Mouse (Mus musculus) heart, embryonic 12.5 days (tissue): ENCODE measurements around the gene Fbxo11. TPM values are rescaled to one million over a fixed set of nuclear protein-coding genes. Genes with fewer than 3 reads are reported as not detected.
"Not testable (repeated sequence)": the region's sequence is repeated elsewhere in the genome, so short reads cannot be mapped to it uniquely, and the experiment has no call there.

Source experiments
- ATAC-seq: fragments of 200-750 bp; cut with Nextera tagmentation; 2 replicates; pipeline ENCODE4 v1.8.0; 2017; ENCODE audit warnings: moderate TSS enrichment, moderate library complexity; ENCODE audit not compliant: insufficient number of reproducible peaks, low FRiP score
- H3K27ac ChIP-seq: fragments of 300-500 bp; sonication (generic); 2 replicates; pipeline ENCODE4 v1.5.1; 2016; ENCODE audit warnings: mild to moderate bottlenecking, moderate library complexity; ENCODE audit not compliant: poor library complexity, severe bottlenecking
- H3K27me3 ChIP-seq: fragments of 300-500 bp; sonication (generic); replicated peaks from 2 replicates; pipeline ENCODE4 v1.6.1; 2016; ENCODE audit warnings: mild to moderate bottlenecking, moderate library complexity
- H3K36me3 ChIP-seq: fragments of 300-500 bp; sonication (generic); 2 replicates; pipeline ENCODE4 v1.6.1; 2016; ENCODE audit warnings: mild to moderate bottlenecking, moderate library complexity
- H3K4me1 ChIP-seq: fragments of 300-500 bp; sonication (generic); replicated peaks from 2 replicates; pipeline ENCODE4 v1.6.1; 2016; ENCODE audit warnings: mild to moderate bottlenecking
- H3K4me2 ChIP-seq: fragments of 300-500 bp; sonication (generic); 2 replicates; pipeline ENCODE4 v1.6.1; 2016; ENCODE audit warnings: mild to moderate bottlenecking, moderate library complexity
- H3K4me3 ChIP-seq: fragments of 300-500 bp; sonication (generic); 2 replicates; pipeline ENCODE4 v1.5.1; 2016; ENCODE audit warnings: mild to moderate bottlenecking
- H3K9ac ChIP-seq: fragments of 300-500 bp; sonication (generic); 2 replicates; pipeline ENCODE4 v1.6.1; 2016; ENCODE audit warnings: mild to moderate bottlenecking, moderate library complexity
- H3K9me3 ChIP-seq: fragments of 300-500 bp; sonication (generic); replicated peaks from 2 replicates; pipeline ENCODE4 v1.6.1; 2016; ENCODE audit warnings: mild to moderate bottlenecking, moderate library complexity
- WGBS: fragments of 180-500 bp; shearing (Covaris S2); methylation state at CpG from one replicate; pipeline ENCODE4 v1.1.7; 2016; 5-methylcytosine and 5-hydroxymethylcytosine counted together
- polyA plus RNA-seq: library from polyadenylated mRNA; unstranded; fragments of >200 nt; fragmentation: Nextera tagmentation; extraction: Ambion mirVana; gene quantifications from 2 replicates; pipeline ENCODE4 v1.2.1, GENCODE M21; 2016

Gene Fbxo11
- polyA plus RNA-seq, 1 experiment from 2014 or later: 13.3 TPM

DNA sequence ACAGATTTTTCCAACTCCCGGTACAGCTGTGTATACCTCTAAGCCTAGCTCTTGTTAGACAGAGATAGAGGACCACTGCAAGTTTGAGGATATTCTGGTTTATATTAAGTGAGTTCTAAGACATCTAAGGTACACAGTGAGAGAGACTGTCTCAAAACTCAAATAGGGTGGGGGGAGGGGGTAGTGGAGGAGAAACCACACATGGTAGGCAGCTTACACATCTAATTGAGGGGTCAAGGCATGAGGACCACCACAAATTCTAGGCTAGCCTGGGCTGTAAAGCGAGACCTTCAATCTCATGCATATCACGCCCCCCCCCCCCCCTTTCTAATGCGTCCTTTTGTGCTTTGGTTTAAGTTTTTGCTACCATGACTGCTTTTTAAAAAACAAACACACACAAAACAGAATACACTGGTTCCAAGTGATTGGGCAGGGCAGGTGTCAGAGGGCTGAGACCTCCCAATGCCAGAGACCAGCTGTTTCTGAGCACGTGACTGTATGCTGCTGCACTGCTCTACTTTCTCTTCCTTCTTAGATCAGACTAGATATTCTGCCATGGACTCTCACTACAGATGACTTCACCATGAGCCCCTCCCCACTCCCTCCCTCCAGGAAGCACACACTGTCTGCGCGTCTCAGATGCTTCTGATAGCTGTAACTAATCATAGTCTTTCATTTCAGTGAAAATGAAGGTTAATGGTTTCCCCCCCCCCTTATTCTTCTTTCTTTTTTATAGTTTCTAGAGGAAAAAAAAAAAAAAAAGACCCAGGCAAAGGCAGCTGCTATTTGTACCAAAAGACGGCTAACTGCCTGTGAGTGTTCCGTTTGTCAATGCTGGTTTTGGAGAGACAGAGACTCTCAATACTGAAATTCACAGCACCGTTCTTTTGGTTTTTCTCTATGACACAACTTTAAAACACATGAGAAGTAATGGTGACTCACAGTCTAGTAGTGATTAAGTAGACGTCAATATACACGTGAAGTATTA is 22.7 kb downstream of the Fbxo11 start:
- no peaks in the 10 kb centered on the region for H3K27me3 ChIP-seq
- H3K4me2 ChIP-seq: no peak overlapping the region
- no peaks in the 10 kb centered on the region for H3K36me3 ChIP-seq
- H3K27ac ChIP-seq: no peak overlapping the region
- H3K9me3 ChIP-seq: no peaks in the 10 kb centered on the region
- WGBS: 58% methylated on average over 12 of the region's 12 CpGs
- no peak overlapping the region for H3K9ac ChIP-seq
- peaks cover 17% of the 10 kb centered on the region for H3K4me1 ChIP-seq
- no peak overlapping the region for H3K4me3 ChIP-seq
- ATAC-seq: no peak

DNA sequence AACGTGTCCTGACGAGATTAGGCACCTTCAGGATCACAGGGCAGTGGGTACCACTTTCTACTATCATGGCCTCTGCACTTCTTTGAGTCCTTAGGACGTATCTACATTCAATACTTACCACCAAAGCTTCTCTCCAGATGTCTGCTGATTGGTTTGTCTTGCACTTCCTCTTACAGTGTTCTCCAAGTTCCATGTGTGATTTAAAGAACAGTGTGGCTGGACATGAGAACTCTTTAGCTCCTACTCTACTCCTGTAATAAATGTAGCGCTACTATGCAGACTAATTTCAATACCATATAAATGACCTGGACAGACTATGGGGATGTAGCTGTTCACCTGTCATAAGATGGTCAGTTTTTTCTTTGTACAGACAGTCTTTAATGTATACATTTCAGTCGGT is 24.3 kb downstream of the Fbxo11 start:
- Histone ChIP-seq H3K4me3 (no peak overlapping the region), H3K27me3 (no peaks in the 10 kb centered on the region), H3K36me3 (no peaks in the 10 kb centered on the region), H3K9ac (no peak overlapping the region), H3K27ac (no peak overlapping the region), H3K4me2 (no peak overlapping the region), H3K9me3 (no peaks in the 10 kb centered on the region), H3K4me1 (peaks cover 17% of the 10 kb centered on the region)
- 62% methylated on average over 5 of the region's 5 CpGs for WGBS
- ATAC-seq: no peak

DNA sequence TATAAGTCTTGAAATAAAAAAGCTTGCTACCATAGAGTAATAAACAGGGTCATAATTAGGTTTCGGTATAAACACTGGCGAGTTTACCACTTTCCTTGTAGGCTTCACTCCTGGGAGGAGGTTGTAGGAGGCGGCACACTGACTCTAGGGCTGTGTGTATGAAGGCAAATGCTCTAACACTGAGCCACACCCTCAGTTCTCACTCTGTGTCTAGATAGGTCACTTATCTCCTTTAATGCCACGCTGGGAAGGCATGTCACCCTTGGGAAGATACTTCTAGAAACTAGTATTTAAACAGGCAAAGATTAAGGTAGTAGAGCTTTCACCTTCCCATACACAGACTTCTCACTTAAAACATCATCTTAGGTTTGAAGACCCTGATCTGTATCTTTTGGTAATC is 30.7 kb downstream of the Fbxo11 start:
- Histone ChIP-seq H3K4me3 (no peak overlapping the region), H3K9me3 (no peaks in the 10 kb centered on the region), H3K4me2 (no peak overlapping the region), H3K36me3 (no peaks in the 10 kb centered on the region), H3K27ac (no peak overlapping the region), H3K9ac (no peak overlapping the region), H3K27me3 (no peaks in the 10 kb centered on the region), H3K4me1 (peaks cover 22% of the 10 kb centered on the region)
- WGBS: 69% methylated on average over 4 of the region's 4 CpGs
- ATAC-seq: no peak

DNA sequence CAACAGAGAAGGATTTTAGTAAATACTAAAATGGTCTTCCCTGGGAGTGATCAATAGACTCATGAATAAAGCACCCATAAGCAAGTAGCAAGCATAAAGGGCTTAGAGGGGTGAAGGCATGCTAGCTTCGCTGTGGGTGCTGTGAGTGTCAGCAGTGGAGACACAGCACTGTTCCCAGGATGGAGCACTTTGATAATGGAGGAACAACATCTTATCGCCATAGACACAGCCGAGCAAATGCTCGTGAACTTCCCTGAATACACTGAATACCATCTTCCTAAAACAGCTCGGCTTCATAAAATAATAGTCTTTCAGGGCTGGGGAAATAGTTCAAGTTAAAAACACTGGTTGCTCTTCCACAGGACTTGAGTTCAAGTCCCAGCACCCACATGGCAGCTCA is 33.3 kb downstream of the Fbxo11 start:
- no peak for ATAC-seq
- Histone ChIP-seq H3K4me1 (peaks cover 22% of the 10 kb centered on the region), H3K9ac (no peak overlapping the region), H3K36me3 (no peaks in the 10 kb centered on the region), H3K27ac (no peak overlapping the region), H3K4me3 (no peak overlapping the region), H3K4me2 (no peak overlapping the region), H3K27me3 (no peaks in the 10 kb centered on the region), H3K9me3 (no peaks in the 10 kb centered on the region)
- WGBS: 75% methylated on average over 5 of the region's 5 CpGs

DNA sequence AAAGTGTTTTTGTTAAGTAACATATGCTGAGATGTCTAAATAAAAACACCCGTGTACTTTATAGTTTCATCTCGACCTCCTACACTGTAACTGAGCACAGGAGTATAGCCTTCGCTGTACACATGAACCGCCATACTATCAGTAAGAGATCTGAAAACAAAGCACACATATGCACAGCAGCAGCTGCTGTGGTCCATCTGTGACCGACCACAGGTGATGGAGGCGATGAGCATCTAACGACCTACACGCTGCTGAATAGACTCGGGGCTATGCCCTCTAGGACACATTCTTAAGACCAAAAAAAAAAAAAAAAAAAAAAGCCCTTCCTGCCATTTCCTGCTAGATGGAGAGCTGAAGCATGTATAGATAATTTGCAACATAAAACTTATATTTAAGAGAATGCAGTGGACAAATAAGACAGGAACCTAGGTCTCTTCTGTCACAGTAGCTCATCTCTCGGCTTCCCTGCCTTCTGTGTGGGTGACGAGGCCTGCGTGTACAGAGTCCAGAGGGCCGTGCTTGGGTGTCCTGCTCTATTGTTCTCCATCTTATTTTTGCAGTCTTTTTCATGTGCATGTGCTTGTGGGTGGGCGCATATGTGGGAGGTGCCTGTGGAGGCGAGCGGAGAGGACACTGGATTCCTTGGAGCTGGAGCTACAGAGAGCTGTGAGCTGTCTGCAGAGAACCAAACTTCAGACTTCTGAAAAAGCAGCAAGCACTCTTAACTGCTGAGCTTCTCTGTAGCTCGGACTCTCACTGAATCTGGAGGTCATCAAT is 35.7 kb downstream of the Fbxo11 start:
- 78% methylated on average over 17 of the region's 17 CpGs for WGBS
- Histone ChIP-seq H3K27me3 (no peaks in the 10 kb centered on the region), H3K4me3 (no peak overlapping the region), H3K9me3 (no peaks in the 10 kb centered on the region), H3K9ac (no peak overlapping the region), H3K4me2 (no peak overlapping the region), H3K4me1 (peaks cover 22% of the 10 kb centered on the region), H3K36me3 (no peaks in the 10 kb centered on the region), H3K27ac (no peak overlapping the region)
- ATAC-seq: no peak

DNA sequence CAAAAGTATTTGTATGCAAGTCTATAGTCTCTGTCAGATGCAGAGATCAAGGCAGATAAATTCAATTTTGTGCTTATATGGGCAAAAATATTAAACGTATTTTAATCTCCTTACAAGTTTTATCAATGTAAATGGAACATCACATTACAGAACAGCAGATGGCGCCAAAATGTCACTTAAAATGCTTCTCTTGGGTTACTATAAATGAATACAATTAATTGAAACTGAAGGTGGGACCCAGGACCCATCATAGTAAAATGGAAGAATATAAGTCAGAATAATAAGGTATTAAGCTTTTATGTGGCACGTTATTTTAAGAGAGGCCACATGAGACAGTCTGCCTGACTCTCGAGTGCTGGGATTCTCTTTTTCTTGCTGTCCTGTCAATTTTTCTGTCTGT is 39.9 kb downstream of the Fbxo11 start:
- Histone ChIP-seq H3K27ac (no peak overlapping the region), H3K4me1 (peaks cover 11% of the 10 kb centered on the region), H3K4me3 (no peak overlapping the region), H3K9me3 (no peaks in the 10 kb centered on the region), H3K36me3 (no peaks in the 10 kb centered on the region), H3K9ac (no peak overlapping the region), H3K4me2 (no peak overlapping the region), H3K27me3 (no peaks in the 10 kb centered on the region)
- ATAC-seq: no peak
- 52% methylated on average over 4 of the region's 4 CpGs for WGBS

DNA sequence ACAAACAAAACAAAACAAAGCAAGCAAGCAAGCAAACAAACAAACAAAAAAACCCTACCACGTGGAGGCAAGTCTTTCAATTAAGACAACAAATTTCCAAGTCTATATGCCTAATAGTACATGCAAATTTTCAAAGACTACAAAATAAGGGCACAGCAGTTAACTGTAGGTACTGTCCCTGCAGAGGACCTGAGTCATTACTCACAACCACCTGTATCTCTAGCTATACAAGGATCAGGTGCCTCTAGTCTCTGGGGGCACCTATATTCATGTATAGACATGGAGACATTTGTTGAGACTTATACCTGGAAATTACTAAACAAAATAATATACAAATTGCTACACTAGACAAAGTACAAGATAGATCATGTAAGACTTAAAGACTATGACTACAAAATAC is 41.2 kb downstream of the Fbxo11 start:
- H3K27me3 ChIP-seq: no peaks in the 10 kb centered on the region
- H3K36me3 ChIP-seq: no peaks in the 10 kb centered on the region
- no peaks in the 10 kb centered on the region for H3K9me3 ChIP-seq
- H3K4me2 ChIP-seq: no peak overlapping the region
- 75% methylated on average over 1 of the region's 1 CpGs for WGBS
- peaks cover 10% of the 10 kb centered on the region; the same call in 1 of the 2 replicates for H3K4me1 ChIP-seq
- no peak for ATAC-seq
- H3K4me3 ChIP-seq: no peak overlapping the region
- H3K9ac ChIP-seq: no peak overlapping the region
- no peak overlapping the region for H3K27ac ChIP-seq

DNA sequence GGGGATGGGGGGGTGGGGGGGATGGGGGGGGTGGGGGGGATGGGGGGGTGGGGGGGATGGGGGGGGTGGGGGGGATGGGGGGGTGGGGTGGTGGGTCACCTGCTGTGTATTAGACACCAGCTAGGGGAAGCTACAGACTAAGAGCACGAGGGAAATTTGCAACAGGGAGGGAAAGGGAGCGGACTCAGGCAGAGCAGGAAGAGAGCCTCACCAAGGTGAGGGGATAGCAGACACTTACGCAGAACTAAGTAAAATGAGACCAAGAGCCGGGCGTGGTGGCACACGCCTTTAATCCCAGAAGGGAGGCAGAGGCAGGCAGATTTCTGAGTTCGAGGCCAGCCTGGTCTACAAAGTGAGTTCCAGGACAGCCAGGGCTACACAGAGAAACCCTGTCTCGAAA is 49.1 kb downstream of the Fbxo11 start:
- not testable (repeated sequence) for H3K9me3 ChIP-seq, H3K27me3 ChIP-seq, H3K4me3 ChIP-seq, H3K9ac ChIP-seq, ATAC-seq, H3K4me1 ChIP-seq, H3K4me2 ChIP-seq, H3K27ac ChIP-seq
- 90% methylated on average over 8 of the region's 8 CpGs for WGBS
- H3K36me3 ChIP-seq: peaks cover 37% of the 10 kb centered on the region

DNA sequence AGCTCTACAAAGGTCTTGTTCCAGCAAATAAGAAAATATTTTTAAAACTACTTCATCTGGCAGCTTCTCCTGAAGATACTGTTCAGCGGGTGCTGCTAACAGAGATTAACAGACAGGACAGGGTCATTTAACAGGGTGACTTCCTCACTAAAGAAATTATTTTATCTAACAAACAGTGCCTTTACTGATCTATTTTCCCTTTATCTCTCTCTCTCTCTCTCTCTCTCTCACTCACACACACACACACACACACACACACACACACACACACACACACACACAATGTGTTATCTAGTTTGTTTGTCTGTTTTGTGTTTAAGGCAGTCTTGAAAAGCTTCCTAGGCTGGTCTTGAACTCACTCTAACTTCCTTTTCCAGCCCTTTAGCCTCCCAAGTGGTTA is 50.6 kb downstream of the Fbxo11 start:
- Histone ChIP-seq H3K9me3 (no peaks in the 10 kb centered on the region), H3K4me3 (no peak overlapping the region), H3K4me2 (no peak overlapping the region), H3K9ac (no peak overlapping the region), H3K4me1 (peaks cover 4% of the 10 kb centered on the region), H3K27me3 (no peaks in the 10 kb centered on the region), H3K27ac (no peak overlapping the region), H3K36me3 (peaks cover 49% of the 10 kb centered on the region)
- ATAC-seq: no peak
- WGBS: 90% methylated on average over 1 of the region's 1 CpGs

DNA sequence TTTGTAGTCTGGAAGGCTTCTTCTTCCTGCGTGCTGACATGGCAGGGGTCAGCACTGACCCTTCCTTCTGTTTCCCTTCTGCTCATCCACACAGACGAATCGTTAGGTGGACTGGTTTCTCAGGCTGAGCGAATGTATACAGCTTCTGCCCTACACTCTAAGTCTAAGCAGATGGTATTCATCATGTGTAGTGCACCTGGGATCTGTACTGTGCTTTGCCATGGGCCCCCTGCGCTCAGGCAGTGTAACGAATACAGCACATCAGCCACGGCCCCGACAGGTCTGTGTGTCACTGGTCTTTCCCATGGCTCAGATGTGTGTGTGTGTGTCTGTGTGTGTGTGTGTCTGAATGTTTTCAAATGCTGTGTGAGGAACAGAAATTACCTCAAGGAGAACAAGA is 58.1 kb downstream of the Fbxo11 start:
- Histone ChIP-seq H3K9ac (no peak overlapping the region), H3K4me2 (no peak overlapping the region), H3K27ac (no peak overlapping the region; the same call in 1 of the 2 replicates), H3K4me1 (peaks cover 8% of the 10 kb centered on the region; the same call in 1 of the 2 replicates), H3K4me3 (no peak overlapping the region), H3K27me3 (no peaks in the 10 kb centered on the region), H3K36me3 (peaks cover 67% of the 10 kb centered on the region), H3K9me3 (no peaks in the 10 kb centered on the region)
- no peak for ATAC-seq
- 82% methylated on average over 8 of the region's 8 CpGs for WGBS

DNA sequence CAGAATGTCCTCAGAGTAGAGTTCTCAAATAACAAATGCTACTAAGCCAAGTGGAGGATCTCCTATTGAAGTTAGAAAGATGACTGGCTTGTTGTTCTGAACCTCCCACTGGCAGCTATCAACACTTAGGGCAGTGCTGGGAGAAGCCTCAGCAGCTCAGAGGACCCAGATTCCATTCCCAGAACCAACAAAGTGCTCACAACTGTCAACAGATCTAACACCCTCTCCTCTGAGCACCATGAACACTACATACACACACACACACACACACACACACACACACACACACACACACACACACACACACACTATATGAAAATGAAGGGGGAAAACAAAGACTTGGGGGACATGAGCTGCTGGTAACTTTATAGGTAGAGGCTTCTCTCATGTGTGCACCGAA is 60.2 kb downstream of the Fbxo11 start:
- no peak for ATAC-seq
- 82% methylated on average over 1 of the region's 1 CpGs for WGBS
- H3K27ac ChIP-seq: 0 out of 2 replicates have a peak overlapping the region, but pooled peaks have one; percentile 37
- no peak overlapping the region for H3K4me2 ChIP-seq
- peaks cover 8% of the 10 kb centered on the region; the same call in 1 of the 2 replicates for H3K4me1 ChIP-seq
- no peaks in the 10 kb centered on the region for H3K27me3 ChIP-seq
- H3K36me3 ChIP-seq: peaks cover 68% of the 10 kb centered on the region
- H3K9ac ChIP-seq: no peak overlapping the region
- no peak overlapping the region for H3K4me3 ChIP-seq
- no peaks in the 10 kb centered on the region for H3K9me3 ChIP-seq
